Mouse (Mus musculus) cerebellum, adult 2 months (tissue): ENCODE data around the gene Cenpj.

Source experiments
- CTCF ChIP-seq: fragments of 200-500 bp; IDR thresholded peaks from 2 replicates; pipeline ENCODE4 v1.5.1; 2011; ENCODE audit warnings: low read depth, mild to moderate bottlenecking, control low read depth, low read length, moderate library complexity, borderline replicate concordance; ENCODE audit not compliant: insufficient read depth
- POLR2A ChIP-seq: fragments of 200-500 bp; IDR thresholded peaks from 2 replicates; pipeline ENCODE4 v1.6.1; 2011; ENCODE audit warnings: low read length, control low read depth, borderline replicate concordance; ENCODE audit not compliant: insufficient read depth

GRCm38 (mm10) chr14:56489806-56490205 is 85.4 kb downstream of the Cenpj start:
- no peak for TF ChIP-seq POLR2A
- TF ChIP-seq CTCF = no peak
